Mouse (Mus musculus) forebrain, embryonic 12.5 days (tissue): ENCODE results near the gene Scrt2. TPM values are rescaled to one million over a fixed set of nuclear protein-coding genes. Genes with fewer than 3 reads are reported as not detected.
A peak's percentile ranks its signal among the peaks of the same experiment; 100 is the strongest.

Experiments
- ATAC-seq: fragments of 200-750 bp; cut with Nextera tagmentation; 2 replicates; pipeline ENCODE4 v1.8.0; 2017; ENCODE audit warnings: moderate TSS enrichment; ENCODE audit not compliant: low FRiP score
- H3K27ac ChIP-seq: fragments of 300-500 bp; sonication (generic); 2 replicates; pipeline ENCODE4 v1.5.1; 2016; ENCODE audit warnings: mild to moderate bottlenecking
- H3K27me3 ChIP-seq: fragments of 300-500 bp; sonication (generic); 2 replicates; pipeline ENCODE4 v1.6.1; 2016; ENCODE audit warnings: mild to moderate bottlenecking
- H3K36me3 ChIP-seq: fragments of 300-500 bp; sonication (generic); replicated peaks from 2 replicates; pipeline ENCODE4 v1.6.1; 2016; ENCODE audit warnings: mild to moderate bottlenecking
- H3K4me1 ChIP-seq: fragments of 300-500 bp; sonication (generic); 2 replicates; pipeline ENCODE4 v1.6.1; 2016
- H3K4me2 ChIP-seq: fragments of 300-500 bp; sonication (generic); 2 replicates; pipeline ENCODE4 v1.6.1; 2016; ENCODE audit warnings: mild to moderate bottlenecking, moderate library complexity
- H3K4me3 ChIP-seq: fragments of 300-500 bp; sonication (generic); replicated peaks from 2 replicates; pipeline ENCODE4 v1.5.1; 2016; ENCODE audit warnings: mild to moderate bottlenecking
- H3K9ac ChIP-seq: fragments of 300-500 bp; sonication (generic); 2 replicates; pipeline ENCODE4 v1.6.1; 2016; ENCODE audit warnings: mild to moderate bottlenecking
- H3K9me3 ChIP-seq: fragments of 300-500 bp; sonication (generic); 2 replicates; pipeline ENCODE4 v1.6.1; 2016
- WGBS: fragments of 180-500 bp; shearing (Covaris S2); methylation state at CpG from one replicate; pipeline ENCODE4 v1.1.7; 2016; 5-methylcytosine and 5-hydroxymethylcytosine counted together
- polyA plus RNA-seq: library from polyadenylated mRNA; unstranded; fragments of >200 nt; fragmentation: Nextera tagmentation; extraction: Ambion mirVana; gene quantifications from 2 replicates; pipeline ENCODE4 v1.2.1, GENCODE M21; 2016

Scrt2 gene
- polyA plus RNA-seq, 1 experiment from 2014 or later: 15.6 TPM

- H3K4me2 ChIP-seq: peak overlapping the region; percentile 78
- peaks cover 71% of the 10 kb centered on the region for H3K4me1 ChIP-seq
- H3K9ac ChIP-seq: peak overlapping the region; percentile 93
- H3K27ac ChIP-seq: peak overlapping the region; percentile 69
- peaks cover 7% of the 10 kb centered on the region for H3K36me3 ChIP-seq
- H3K27me3 ChIP-seq: peaks cover 51% of the 10 kb centered on the region
- ATAC-seq: no peak
- H3K9me3 ChIP-seq: no peaks in the 10 kb centered on the region
- peak overlapping the region; percentile 74 for H3K4me3 ChIP-seq
- WGBS: 45% methylated on average over 6 of the region's 6 CpGs
These were observed 3.0 kb downstream of the Scrt2 start for GRCm38 (mm10) chr2:152084298-152084697.

DNA sequence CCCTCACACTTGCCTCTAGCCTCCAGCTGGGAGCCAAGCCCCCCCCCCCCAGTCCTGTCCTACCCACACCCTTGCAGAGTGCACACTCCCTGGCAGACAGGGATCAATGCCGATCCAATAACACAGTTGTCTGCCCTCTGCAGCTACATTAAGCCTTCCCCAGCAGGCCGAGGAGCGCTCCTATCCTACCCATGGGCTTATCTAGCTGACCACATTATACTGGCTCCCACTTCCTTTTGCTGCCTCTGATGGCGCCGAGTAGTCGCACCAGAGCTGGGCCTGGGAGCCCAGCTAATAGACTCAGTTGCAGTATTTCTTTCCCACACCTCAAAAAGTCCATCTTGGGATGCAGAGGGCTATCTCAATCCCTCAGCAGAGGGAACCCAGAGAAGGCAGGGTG lies 4.1 kb downstream of the Scrt2 start:
- H3K4me3 ChIP-seq: peak overlapping the region; percentile 74
- peaks cover 50% of the 10 kb centered on the region for H3K27me3 ChIP-seq
- H3K9me3 ChIP-seq: no peaks in the 10 kb centered on the region
- H3K36me3 ChIP-seq: peaks cover 14% of the 10 kb centered on the region
- peak overlapping the region; percentile 78 for H3K4me2 ChIP-seq
- peaks cover 67% of the 10 kb centered on the region for H3K4me1 ChIP-seq
- ATAC-seq: no peak
- no peak overlapping the region for H3K27ac ChIP-seq
- H3K9ac ChIP-seq: no peak overlapping the region
- 77% methylated on average over 6 of the region's 6 CpGs for WGBS

DNA sequence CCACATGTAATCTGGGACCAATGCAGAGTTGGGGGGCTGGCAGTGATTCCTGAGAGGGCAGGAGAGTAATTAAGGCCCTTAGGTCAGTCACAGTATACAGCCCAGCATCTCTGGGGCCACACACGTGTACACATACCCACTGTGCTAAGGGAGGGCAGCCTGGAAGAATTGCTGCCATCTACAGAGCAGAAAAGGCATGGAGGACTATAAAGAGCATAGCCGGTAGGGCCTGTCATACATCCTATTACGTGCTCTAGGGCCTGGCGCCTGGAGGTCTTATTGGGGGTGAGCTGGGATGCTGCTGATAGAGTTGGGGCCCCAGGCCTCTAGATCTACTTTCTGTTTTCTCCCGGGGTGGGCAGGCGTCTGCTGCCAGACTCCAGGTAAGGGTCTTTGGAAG lies 5.1 kb downstream of the Scrt2 start:
- peaks cover 59% of the 10 kb centered on the region for H3K27me3 ChIP-seq
- peaks cover 15% of the 10 kb centered on the region for H3K36me3 ChIP-seq

DNA sequence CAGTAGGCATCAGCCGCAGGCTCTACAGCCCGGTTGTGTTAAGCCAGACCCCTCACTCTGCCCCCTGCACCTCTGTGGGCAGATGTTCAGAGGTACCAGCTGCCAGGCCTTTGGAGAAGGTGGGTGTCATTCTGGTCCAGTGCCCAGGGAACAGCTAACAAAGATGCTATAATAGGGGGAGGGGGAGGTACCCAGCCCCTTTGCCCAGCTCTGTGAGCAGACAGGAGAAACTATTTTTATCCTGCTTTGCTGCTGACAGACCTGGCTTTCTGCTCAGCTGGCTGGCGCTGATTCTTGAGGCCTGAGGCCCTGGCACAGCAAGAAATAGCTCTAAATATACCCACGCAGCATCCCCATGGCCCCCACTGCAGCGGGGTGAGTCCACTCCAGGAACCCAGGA lies 5.8 kb downstream of the Scrt2 start:
- Histone ChIP-seq H3K4me2 (peak overlapping the region; percentile 78), H3K9ac (peak overlapping the region; percentile 25), H3K4me3 (peak overlapping the region; percentile 13; the same call in 1 of the 2 replicates), H3K4me1 (peaks cover 72% of the 10 kb centered on the region), H3K36me3 (peaks cover 15% of the 10 kb centered on the region), H3K27ac (0 out of 2 replicates have a peak overlapping the region, but pooled peaks have one; percentile 31), H3K27me3 (peaks cover 61% of the 10 kb centered on the region), H3K9me3 (no peaks in the 10 kb centered on the region)
- no peak for ATAC-seq
- WGBS: 84% methylated on average over 5 of the region's 5 CpGs

More for the DNA sequence above, 5.1 kb downstream of the Scrt2 start:
- H3K9ac ChIP-seq: peak overlapping the region; percentile 25; the same call in 1 of the 2 replicates
- 65% methylated on average over 6 of the region's 6 CpGs for WGBS
- H3K27ac ChIP-seq: 0 out of 2 replicates have a peak overlapping the region, but pooled peaks have one; percentile 31
- H3K4me2 ChIP-seq: peak overlapping the region; percentile 78
- H3K9me3 ChIP-seq: no peaks in the 10 kb centered on the region
- H3K4me1 ChIP-seq: peaks cover 70% of the 10 kb centered on the region
- ATAC-seq: no peak
- peak overlapping the region; percentile 13; the same call in 1 of the 2 replicates for H3K4me3 ChIP-seq

GRCm38 (mm10) chr2:152089078-152089477 lies 7.7 kb downstream of the Scrt2 start:
- peaks cover 82% of the 10 kb centered on the region for H3K4me1 ChIP-seq
- no peak for ATAC-seq
- H3K9ac ChIP-seq: no peak overlapping the region
- WGBS: 9% methylated on average over 4 of the region's 4 CpGs
- H3K27me3 ChIP-seq: peaks cover 64% of the 10 kb centered on the region
- H3K4me2 ChIP-seq: no peak overlapping the region
- no peaks in the 10 kb centered on the region for H3K9me3 ChIP-seq
- peaks cover 15% of the 10 kb centered on the region for H3K36me3 ChIP-seq
- no peak overlapping the region for H3K4me3 ChIP-seq
- H3K27ac ChIP-seq: no peak overlapping the region

DNA sequence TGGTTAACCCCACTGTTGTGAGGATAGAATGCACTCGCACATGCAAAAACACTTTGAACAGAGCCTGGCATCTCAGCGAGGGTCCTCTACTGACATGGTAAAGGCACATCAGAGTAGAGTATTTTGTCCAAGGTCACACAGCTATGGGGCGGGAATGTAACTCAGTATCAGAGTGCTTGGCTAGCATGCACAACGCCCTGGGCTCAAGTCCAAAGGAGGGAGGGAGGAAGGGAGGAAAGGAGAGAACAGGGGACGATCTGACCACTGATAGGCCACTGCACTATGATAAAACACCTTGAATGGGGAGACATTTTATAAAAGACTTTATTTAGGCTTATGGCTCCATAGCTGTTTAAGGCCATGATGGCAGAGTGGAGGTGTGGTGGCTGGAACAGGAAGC lies 8.3 kb downstream of the Scrt2 start:
- WGBS: 83% methylated on average over 5 of the region's 5 CpGs
- Histone ChIP-seq H3K9me3 (no peaks in the 10 kb centered on the region), H3K9ac (no peak overlapping the region), H3K27ac (no peak overlapping the region), H3K4me1 (peaks cover 82% of the 10 kb centered on the region), H3K4me2 (no peak overlapping the region), H3K36me3 (peaks cover 15% of the 10 kb centered on the region), H3K27me3 (peaks cover 67% of the 10 kb centered on the region), H3K4me3 (no peak overlapping the region)
- ATAC-seq: no peak

DNA sequence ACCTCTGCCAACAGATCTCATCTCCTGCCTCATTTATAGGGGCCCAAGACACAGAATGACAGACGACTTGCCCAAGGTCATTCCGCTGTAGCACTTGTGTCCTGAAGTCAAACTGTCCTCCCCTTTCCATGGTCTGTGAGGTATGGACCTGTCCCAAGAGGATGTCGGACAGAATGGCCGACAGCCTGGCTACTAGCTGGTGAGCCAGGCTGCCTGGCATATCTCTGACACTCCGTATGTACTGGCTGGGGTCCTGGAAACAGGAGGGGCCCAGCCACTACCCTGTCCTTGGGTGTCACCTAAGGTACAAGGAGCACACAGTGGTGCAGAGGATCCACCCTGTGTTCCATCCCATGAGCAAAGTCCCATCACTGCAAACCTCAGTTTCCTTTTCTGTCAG lies 9.2 kb downstream of the Scrt2 start:
- no peak for ATAC-seq
- no peak overlapping the region for H3K27ac ChIP-seq
- H3K36me3 ChIP-seq: peaks cover 11% of the 10 kb centered on the region
- H3K9ac ChIP-seq: no peak overlapping the region
- no peak overlapping the region for H3K4me3 ChIP-seq
- H3K4me2 ChIP-seq: no peak overlapping the region
- peaks cover 72% of the 10 kb centered on the region for H3K27me3 ChIP-seq
- no peaks in the 10 kb centered on the region for H3K9me3 ChIP-seq
- H3K4me1 ChIP-seq: peaks cover 82% of the 10 kb centered on the region
- 90% methylated on average over 5 of the region's 5 CpGs for WGBS

DNA sequence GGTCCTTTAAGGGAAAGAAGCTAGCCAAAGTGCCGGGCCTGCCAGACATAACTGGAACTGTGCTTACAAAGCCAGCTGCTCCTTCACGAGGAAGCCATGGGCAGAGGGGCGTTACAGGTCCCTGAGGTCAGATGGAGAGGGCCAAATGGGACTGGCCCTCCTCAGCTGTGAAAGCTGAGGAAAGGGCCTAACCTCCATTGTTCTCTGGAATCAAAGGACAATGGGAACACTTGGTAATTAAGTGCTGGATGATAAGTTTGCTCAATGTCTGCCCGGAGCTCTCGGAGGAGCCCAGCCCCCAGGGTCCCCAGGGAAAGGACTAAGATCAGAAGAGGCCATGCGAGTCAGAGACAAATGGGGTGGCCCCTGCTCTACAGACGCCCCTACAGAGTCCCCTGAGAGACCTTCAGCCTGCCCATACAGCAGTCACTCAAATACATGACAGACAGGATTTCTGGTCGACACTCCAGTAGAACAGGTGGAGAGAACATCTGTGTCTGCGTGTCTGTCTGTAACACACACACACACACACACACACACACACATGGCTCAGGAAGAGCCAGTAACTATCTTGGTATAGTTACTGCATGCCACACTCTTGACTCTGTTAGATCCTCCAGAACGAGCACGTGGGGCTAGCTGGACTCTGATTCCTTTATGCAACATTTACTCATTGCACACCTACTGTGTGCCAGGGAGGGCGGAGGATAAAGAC lies 10.2 kb downstream of the Scrt2 start:
- Histone ChIP-seq H3K27ac (peak overlapping the region; percentile 42; the same call in 1 of the 2 replicates), H3K4me2 (0 out of 2 replicates have a peak overlapping the region, but pooled peaks have one; percentile 21), H3K9me3 (no peaks in the 10 kb centered on the region), H3K36me3 (peaks cover 11% of the 10 kb centered on the region), H3K9ac (peak overlapping the region; percentile 21; the same call in 1 of the 2 replicates), H3K27me3 (peaks cover 80% of the 10 kb centered on the region), H3K4me3 (no peak overlapping the region), H3K4me1 (peaks cover 73% of the 10 kb centered on the region)
- ATAC-seq: no peak
- 25% methylated on average over 12 of the region's 12 CpGs for WGBS

GRCm38 (mm10) chr2:152092927-152093326 lies 11.6 kb downstream of the Scrt2 start:
- H3K9ac ChIP-seq: peak overlapping the region; percentile 38
- H3K27ac ChIP-seq: 0 out of 2 replicates have a peak overlapping the region, but pooled peaks have one; percentile 8
- 3% methylated on average over 45 of the region's 45 CpGs for WGBS
- H3K4me2 ChIP-seq: peak overlapping the region; percentile 52
- no peaks in the 10 kb centered on the region for H3K9me3 ChIP-seq
- H3K36me3 ChIP-seq: peaks cover 9% of the 10 kb centered on the region
- peaks cover 69% of the 10 kb centered on the region for H3K27me3 ChIP-seq
- peaks cover 62% of the 10 kb centered on the region for H3K4me1 ChIP-seq
- ATAC-seq: 0 out of 2 replicates have a peak, but pooled peaks have one; percentile 24
- H3K4me3 ChIP-seq: peak overlapping the region; percentile 36

DNA sequence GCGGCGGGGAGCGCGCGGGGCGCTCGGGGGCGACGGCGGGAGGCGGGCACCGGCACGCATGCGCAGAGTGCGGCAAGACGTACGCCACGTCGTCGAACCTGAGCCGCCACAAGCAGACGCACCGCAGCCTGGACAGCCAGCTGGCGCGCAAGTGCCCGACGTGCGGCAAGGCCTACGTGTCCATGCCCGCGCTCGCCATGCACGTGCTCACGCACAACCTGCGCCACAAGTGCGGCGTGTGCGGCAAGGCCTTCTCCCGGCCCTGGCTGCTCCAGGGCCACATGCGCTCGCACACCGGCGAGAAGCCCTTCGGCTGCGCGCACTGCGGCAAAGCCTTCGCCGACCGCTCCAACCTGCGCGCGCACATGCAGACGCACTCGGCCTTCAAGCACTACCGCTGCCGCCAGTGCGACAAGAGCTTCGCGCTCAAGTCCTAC lies 12.0 kb downstream of the Scrt2 start:
- H3K36me3 ChIP-seq: peaks cover 7% of the 10 kb centered on the region; the same call in 1 of the 2 replicates
- peaks cover 61% of the 10 kb centered on the region for H3K4me1 ChIP-seq
- H3K4me2 ChIP-seq: peak overlapping the region; percentile 52
- 1% methylated on average over 56 of the region's 60 CpGs for WGBS
- H3K4me3 ChIP-seq: peak overlapping the region; percentile 36
- peaks cover 68% of the 10 kb centered on the region for H3K27me3 ChIP-seq
- H3K9ac ChIP-seq: peak overlapping the region; percentile 44; the same call in 1 of the 2 replicates
- peak overlapping the region; percentile 42; the same call in 1 of the 2 replicates for H3K27ac ChIP-seq
- ATAC-seq: no peak
- H3K9me3 ChIP-seq: no peaks in the 10 kb centered on the region

DNA sequence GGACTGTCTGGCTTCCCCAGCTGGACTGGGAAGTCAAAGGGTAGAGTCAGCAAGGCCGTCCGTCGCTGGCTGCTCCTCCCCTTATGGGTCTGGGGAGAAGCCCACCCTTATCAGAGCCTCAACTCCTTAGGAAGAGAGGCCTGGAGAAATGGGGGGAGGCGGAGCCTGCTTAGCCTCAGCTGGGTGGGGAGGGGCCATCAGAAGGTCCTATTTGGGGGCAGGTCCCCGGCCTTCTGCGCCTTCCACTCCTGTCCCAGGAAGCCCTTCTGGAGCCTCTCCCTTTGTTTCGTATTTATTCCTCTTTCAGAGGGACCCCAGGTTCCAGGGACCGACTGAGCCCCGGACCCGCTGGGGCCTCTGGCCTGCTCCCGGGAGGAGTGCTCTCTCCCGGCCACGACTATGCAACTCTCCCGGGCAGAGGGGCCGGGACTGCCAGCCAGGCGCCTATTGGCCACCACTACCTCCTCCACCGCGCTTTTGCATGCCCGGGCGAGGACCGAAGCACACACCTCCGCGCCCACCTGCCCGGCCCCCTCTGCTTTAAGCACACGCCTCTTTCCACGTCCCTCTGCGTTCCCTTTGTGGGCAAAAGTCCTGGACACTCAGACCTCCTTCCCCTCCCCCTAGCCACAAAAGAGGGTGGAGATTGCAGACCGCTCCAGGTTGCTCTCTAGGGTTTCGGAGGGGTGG lies 13.7 kb downstream of the Scrt2 start:
- H3K27me3 ChIP-seq: peaks cover 64% of the 10 kb centered on the region
- 4% methylated on average over 29 of the region's 29 CpGs for WGBS

DNA sequence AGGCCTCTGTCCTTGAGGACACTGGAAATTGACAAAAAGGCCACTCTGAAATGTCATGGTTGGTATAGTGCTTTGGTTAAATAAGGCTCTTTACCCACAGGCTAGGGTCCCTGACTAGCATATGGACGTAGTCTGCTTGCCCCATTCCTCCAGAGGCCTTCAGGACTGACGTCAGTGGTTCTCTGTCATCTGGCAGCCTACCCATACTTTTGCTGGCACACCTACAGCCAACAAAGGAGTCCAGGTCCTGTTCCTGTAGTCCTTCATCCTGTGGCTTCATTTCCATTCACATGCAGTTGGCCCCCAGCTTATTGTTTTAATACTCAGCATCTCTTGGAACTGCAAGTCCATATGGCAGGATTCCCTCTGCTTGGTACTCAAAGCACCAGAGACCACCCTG lies 15.6 kb downstream of the Scrt2 start:
- H3K27ac ChIP-seq: peak overlapping the region; percentile 21; the same call in 1 of the 2 replicates
- H3K4me1 ChIP-seq: peaks cover 41% of the 10 kb centered on the region
- H3K4me2 ChIP-seq: no peak overlapping the region
- no peak for ATAC-seq
- WGBS: 60% methylated on average over 2 of the region's 2 CpGs
- no peak overlapping the region for H3K9ac ChIP-seq
- no peaks in the 10 kb centered on the region for H3K9me3 ChIP-seq
- no peak overlapping the region for H3K4me3 ChIP-seq
- no peaks in the 10 kb centered on the region; the same call in 1 of the 2 replicates for H3K36me3 ChIP-seq
- H3K27me3 ChIP-seq: peaks cover 52% of the 10 kb centered on the region

More for the DNA sequence above, 13.7 kb downstream of the Scrt2 start:
- no peak overlapping the region for H3K9ac ChIP-seq
- peak overlapping the region; percentile 43; the same call in 1 of the 2 replicates for H3K27ac ChIP-seq
- peaks cover 4% of the 10 kb centered on the region; the same call in 1 of the 2 replicates for H3K36me3 ChIP-seq
- peaks cover 57% of the 10 kb centered on the region for H3K4me1 ChIP-seq
- no peaks in the 10 kb centered on the region for H3K9me3 ChIP-seq
- H3K4me2 ChIP-seq: peak overlapping the region; percentile 33
- ATAC-seq: peak; percentile 12; the same call in 1 of the 2 replicates
- peak overlapping the region; percentile 14 for H3K4me3 ChIP-seq
